Mouse (Mus musculus) heart, embryonic 16.5 days (tissue): Measurements from ENCODE around the gene Smc1b. TPM values are rescaled to one million over a fixed set of nuclear protein-coding genes. Genes with fewer than 3 reads are reported as not detected.

Source experiments
- ATAC-seq: fragments of 200-750 bp; cut with Nextera tagmentation; replicated peaks from 2 replicates; pipeline ENCODE4 v1.8.0; 2017; ENCODE audit warnings: moderate number of reproducible peaks; ENCODE audit not compliant: insufficient read depth, low FRiP score; ENCODE audit errors: extremely low read depth
- H3K27ac ChIP-seq: fragments of 300-500 bp; sonication (generic); 2 replicates; pipeline ENCODE4 v1.5.1; 2014; ENCODE audit warnings: mild to moderate bottlenecking, low read length, control low read depth, moderate library complexity
- H3K27me3 ChIP-seq: fragments of 300-500 bp; sonication (generic); 2 replicates; pipeline ENCODE4 v1.6.1; 2014; ENCODE audit warnings: low read length, mixed read lengths; ENCODE audit not compliant: control insufficient read depth, insufficient read depth
- H3K36me3 ChIP-seq: fragments of 300-500 bp; sonication (generic); 2 replicates; pipeline ENCODE4 v1.6.1; 2014; ENCODE audit not compliant: control insufficient read depth, insufficient read depth
- H3K4me1 ChIP-seq: fragments of 300-500 bp; sonication (generic); 2 replicates; pipeline ENCODE4 v1.6.1; 2014; ENCODE audit warnings: low read length, mixed read lengths; ENCODE audit not compliant: control insufficient read depth, insufficient read depth
- H3K4me2 ChIP-seq: fragments of 300-500 bp; sonication (generic); 2 replicates; pipeline ENCODE4 v1.6.1; 2014; ENCODE audit warnings: low read depth, mild to moderate bottlenecking, control low read depth, low read length
- H3K4me3 ChIP-seq: fragments of 300-500 bp; sonication (generic); 2 replicates; pipeline ENCODE4 v1.5.1; 2014; ENCODE audit warnings: mild to moderate bottlenecking, control low read depth, low read length
- H3K9ac ChIP-seq: fragments of 300-500 bp; sonication (generic); 2 replicates; pipeline ENCODE4 v1.6.1; 2014; ENCODE audit warnings: low read length, control low read depth
- H3K9me3 ChIP-seq: fragments of 300-500 bp; sonication (generic); replicated peaks from 2 replicates; pipeline ENCODE4 v1.6.1; 2016; ENCODE audit warnings: low read length; ENCODE audit not compliant: control insufficient read depth
- WGBS: fragments of 180-500 bp; shearing (Covaris S2); extraction: QIAGEN DNeasy Blood & Tissue Kit; methylation state at CpG from one replicate; pipeline ENCODE4 v1.1.7; 2014; 5-methylcytosine and 5-hydroxymethylcytosine counted together
- polyA plus RNA-seq: library from polyadenylated mRNA; unstranded; fragments of >200 nt; fragmentation: Nextera tagmentation; extraction: Ambion mirVana; gene quantifications from 2 replicates; pipeline ENCODE4 v1.2.1, GENCODE M21; 2015

Gene Smc1b
- polyA plus RNA-seq, 1 experiment from 2014 or later, result 0.08 TPM

- Histone ChIP-seq H3K9ac (no peak overlapping the region), H3K4me2 (no peak overlapping the region), H3K4me3 (no peak overlapping the region), H3K27ac (no peak overlapping the region), H3K27me3 (peaks cover 10% of the 10 kb centered on the region), H3K4me1 (peaks cover 9% of the 10 kb centered on the region), H3K9me3 (no peaks in the 10 kb centered on the region), H3K36me3 (no peaks in the 10 kb centered on the region)
- 64% methylated on average over 12 of the region's 12 CpGs for WGBS
- ATAC-seq, result no peak
Measured at GRCm38 (mm10) chr15:85167086-85167679, 35.4 kb upstream of the Smc1b start.

- Histone ChIP-seq H3K4me2 (no peak overlapping the region), H3K9ac (no peak overlapping the region), H3K27ac (no peak overlapping the region), H3K9me3 (no peaks in the 10 kb centered on the region), H3K4me3 (no peak overlapping the region), H3K36me3 (no peaks in the 10 kb centered on the region), H3K27me3 (peaks cover 15% of the 10 kb centered on the region), H3K4me1 (peaks cover 9% of the 10 kb centered on the region)
- 50% methylated on average over 11 of the region's 11 CpGs for WGBS
- ATAC-seq, result no peak
Measured at GRCm38 (mm10) chr15:85166433-85166933, 34.7 kb upstream of the Smc1b start.

- no peak for ATAC-seq
- Histone ChIP-seq H3K27me3 (peaks cover 33% of the 10 kb centered on the region), H3K9ac (no peak overlapping the region), H3K4me1 (peaks cover 9% of the 10 kb centered on the region), H3K4me3 (no peak overlapping the region), H3K9me3 (no peaks in the 10 kb centered on the region), H3K36me3 (no peaks in the 10 kb centered on the region), H3K27ac (peak overlapping the region; percentile 37), H3K4me2 (no peak overlapping the region)
- WGBS, result 37% methylated on average over 21 of the region's 21 CpGs
Measured at GRCm38 (mm10) chr15:85162693-85163663, 31.2 kb upstream of the Smc1b start.

- no peak overlapping the region for H3K4me3 ChIP-seq
- no peak overlapping the region for H3K9ac ChIP-seq
- H3K27ac ChIP-seq, result no peak overlapping the region
- no peaks in the 10 kb centered on the region for H3K36me3 ChIP-seq
- ATAC-seq, result no peak
- H3K4me1 ChIP-seq, result peaks cover 13% of the 10 kb centered on the region
- H3K4me2 ChIP-seq, result no peak overlapping the region
- peaks cover 6% of the 10 kb centered on the region for H3K9me3 ChIP-seq
- H3K27me3 ChIP-seq, result peaks cover 33% of the 10 kb centered on the region
Measured at GRCm38 (mm10) chr15:85161416-85161815, 29.7 kb upstream of the Smc1b start.

- H3K4me2 ChIP-seq, result no peak overlapping the region
- ATAC-seq, result peak; percentile 79
- H3K4me1 ChIP-seq, result peaks cover 26% of the 10 kb centered on the region
- peak overlapping the region; percentile 52 for H3K27ac ChIP-seq
- H3K9ac ChIP-seq, result no peak overlapping the region
- peaks cover 6% of the 10 kb centered on the region for H3K9me3 ChIP-seq
- peaks cover 27% of the 10 kb centered on the region for H3K27me3 ChIP-seq
- no peak overlapping the region for H3K4me3 ChIP-seq
- no peaks in the 10 kb centered on the region for H3K36me3 ChIP-seq
- WGBS, result 27% methylated on average over 4 of the region's 4 CpGs
Measured at GRCm38 (mm10) chr15:85156198-85156597, 24.4 kb upstream of the Smc1b start.

GRCm38 (mm10) chr15:85154091-85154490 lies 22.3 kb upstream of the Smc1b start:
- ATAC-seq, result no peak
- Histone ChIP-seq H3K9me3 (peaks cover 6% of the 10 kb centered on the region), H3K4me3 (no peak overlapping the region), H3K4me2 (no peak overlapping the region), H3K36me3 (no peaks in the 10 kb centered on the region), H3K9ac (no peak overlapping the region), H3K27me3 (peaks cover 11% of the 10 kb centered on the region; the same call in 1 of the 2 replicates), H3K4me1 (peaks cover 26% of the 10 kb centered on the region), H3K27ac (no peak overlapping the region)
- WGBS, result 87% methylated on average over 3 of the region's 3 CpGs

GRCm38 (mm10) chr15:85152577-85152976 lies 20.8 kb upstream of the Smc1b start:
- Histone ChIP-seq H3K4me2 (no peak overlapping the region), H3K36me3 (no peaks in the 10 kb centered on the region), H3K9ac (no peak overlapping the region), H3K27me3 (peaks cover 12% of the 10 kb centered on the region; the same call in 1 of the 2 replicates), H3K4me1 (peaks cover 26% of the 10 kb centered on the region), H3K27ac (peak overlapping the region; percentile 20; the same call in 1 of the 2 replicates), H3K9me3 (peaks cover 6% of the 10 kb centered on the region), H3K4me3 (no peak overlapping the region)
- WGBS, result 62% methylated on average over 3 of the region's 3 CpGs
- ATAC-seq, result no peak

- Histone ChIP-seq H3K27me3 (peaks cover 12% of the 10 kb centered on the region; the same call in 1 of the 2 replicates), H3K4me3 (no peak overlapping the region)
Measured at GRCm38 (mm10) chr15:85151433-85151918, 19.7 kb upstream of the Smc1b start.

More at GRCm38 (mm10) chr15:85151433-85151918, 19.7 kb upstream of the Smc1b start:
- 0 out of 2 replicates have a peak overlapping the region, but pooled peaks have one; percentile 7 for H3K4me2 ChIP-seq
- H3K9me3 ChIP-seq, result no peaks in the 10 kb centered on the region
- 17% methylated on average over 13 of the region's 13 CpGs for WGBS
- H3K36me3 ChIP-seq, result no peaks in the 10 kb centered on the region
- ATAC-seq, result peak; percentile 25; the same call in 1 of the 2 replicates
- no peak overlapping the region for H3K9ac ChIP-seq
- peaks cover 19% of the 10 kb centered on the region for H3K4me1 ChIP-seq
- H3K27ac ChIP-seq, result no peak overlapping the region
